Mouse (Mus musculus) erythroblast, embryonic 14.5 days (primary cell): ENCODE results near the gene Bex6. TPM values are rescaled to one million over a fixed set of nuclear protein-coding genes. Genes with fewer than 3 reads are reported as not detected.
A peak's percentile ranks its signal among the peaks of the same experiment; 100 is the strongest.

ENCODE experiments used
- H3K27me3 ChIP-seq: 2 replicates; pipeline ENCODE4 v1.6.1; 2012; ENCODE audit warnings: inconsistent platforms; ENCODE audit not compliant: control insufficient read depth
- H3K36me3 ChIP-seq: 2 replicates; pipeline ENCODE4 v1.6.1; 2012; ENCODE audit warnings: mild to moderate bottlenecking, inconsistent platforms; ENCODE audit not compliant: control insufficient read depth
- H3K4me1 ChIP-seq: 2 replicates; pipeline ENCODE4 v1.6.1; 2012; ENCODE audit warnings: inconsistent platforms; ENCODE audit not compliant: control insufficient read depth
- H3K4me3 ChIP-seq: replicated peaks from 2 replicates; pipeline ENCODE3; 2012; ENCODE audit warnings: moderate library complexity, mild to moderate bottlenecking, inconsistent platforms
- H3K9me3 ChIP-seq: 2 replicates; pipeline ENCODE4 v1.6.1; 2012; ENCODE audit warnings: low read length, inconsistent platforms, mixed read lengths; ENCODE audit not compliant: control insufficient read depth
- GATA1 ChIP-seq: IDR thresholded peaks from 2 replicates; pipeline ENCODE4 v1.6.1; 2012; ENCODE audit warnings: low read length, inconsistent platforms, mixed read lengths
- TAL1 ChIP-seq: IDR thresholded peaks from 3 replicates; pipeline ENCODE4 v1.6.1; 2012; ENCODE audit warnings: low read length, inconsistent platforms, mixed read lengths
- polyA plus RNA-seq: library from polyadenylated mRNA; stranded (reverse); fragments of >175 nt; gene quantifications from 2 replicates; pipeline ENCODE4 v1.2.3, GENCODE M21; 2012

Gene Bex6
- polyA plus RNA-seq, 1 experiment: not detected

DNA sequence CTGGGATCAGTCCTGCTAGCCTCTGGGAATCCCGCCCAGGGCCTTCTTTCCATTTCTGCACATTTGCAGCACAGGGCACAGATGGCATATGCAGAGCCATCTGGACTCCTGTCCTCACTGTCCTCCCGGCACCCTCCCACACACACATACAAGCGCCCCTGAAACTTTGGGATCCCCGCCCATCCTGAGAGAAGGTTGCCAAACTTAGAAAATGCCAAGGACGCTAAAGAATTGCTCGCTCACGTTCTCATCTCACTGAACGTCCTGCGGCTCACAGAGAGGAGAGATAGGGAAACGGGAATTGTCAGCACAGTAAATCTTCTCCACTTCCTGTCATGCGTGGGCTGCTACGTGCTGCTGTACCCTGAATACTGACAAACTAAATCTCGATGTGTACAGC, 25.2 kb upstream of the Bex6 start:
- H3K27me3 ChIP-seq: no peaks in the 10 kb centered on the region
- TF ChIP-seq GATA1: no peak
- no peak for TF ChIP-seq TAL1
- H3K36me3 ChIP-seq: no peaks in the 10 kb centered on the region; the same call in 1 of the 2 replicates
- no peak overlapping the region for H3K4me3 ChIP-seq
- H3K4me1 ChIP-seq: no peaks in the 10 kb centered on the region; the same call in 1 of the 2 replicates
- no peaks in the 10 kb centered on the region for H3K9me3 ChIP-seq

DNA sequence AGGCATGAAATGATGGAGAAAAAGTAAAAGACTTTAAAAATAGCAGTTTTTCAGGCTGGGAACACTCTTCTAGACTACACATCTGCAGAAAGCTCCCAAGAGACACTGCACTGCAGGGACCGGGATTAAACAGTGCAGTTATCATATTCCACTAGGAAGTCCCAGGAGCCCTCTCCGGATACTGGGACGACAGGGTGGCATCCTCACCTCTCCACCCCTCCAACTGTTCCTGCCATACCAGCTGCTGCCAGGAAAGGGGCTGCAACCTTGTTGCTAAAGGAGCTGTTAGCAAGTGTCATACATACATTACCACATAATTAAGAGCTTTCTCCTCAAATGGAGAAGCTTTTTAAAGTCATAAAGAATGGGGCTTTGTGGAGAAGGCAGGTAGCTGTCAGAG, 22.9 kb upstream of the Bex6 start:
- no peaks in the 10 kb centered on the region for H3K27me3 ChIP-seq
- H3K9me3 ChIP-seq: no peaks in the 10 kb centered on the region
- TF ChIP-seq TAL1: no peak
- no peak for TF ChIP-seq GATA1
- no peaks in the 10 kb centered on the region; the same call in 1 of the 2 replicates for H3K36me3 ChIP-seq
- H3K4me1 ChIP-seq: no peaks in the 10 kb centered on the region; the same call in 1 of the 2 replicates
- no peak overlapping the region for H3K4me3 ChIP-seq

DNA sequence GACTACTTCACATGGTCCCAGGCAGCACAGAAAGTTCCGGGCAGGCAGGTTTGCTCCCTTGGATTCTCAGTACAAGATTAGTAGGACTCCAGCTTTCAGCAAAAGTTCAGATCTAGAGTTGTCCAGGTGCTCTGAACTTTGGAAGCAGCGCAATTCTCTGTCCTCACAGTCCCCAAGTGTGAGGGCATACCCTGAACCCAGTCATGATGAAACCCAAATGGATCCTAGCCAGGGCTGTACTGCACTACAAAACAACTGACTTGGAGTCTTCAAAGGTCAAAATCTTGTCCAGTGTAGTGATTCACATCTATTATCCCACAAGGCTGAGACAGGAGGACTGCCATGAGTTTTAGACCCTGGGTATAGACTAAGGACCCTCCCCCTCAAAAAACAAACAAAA, 22.3 kb upstream of the Bex6 start:
- Histone ChIP-seq H3K9me3 (no peaks in the 10 kb centered on the region), H3K4me3 (no peak overlapping the region), H3K4me1 (no peaks in the 10 kb centered on the region; the same call in 1 of the 2 replicates), H3K36me3 (no peaks in the 10 kb centered on the region; the same call in 1 of the 2 replicates), H3K27me3 (no peaks in the 10 kb centered on the region)
- TF ChIP-seq GATA1: no peak
- no peak for TF ChIP-seq TAL1

DNA sequence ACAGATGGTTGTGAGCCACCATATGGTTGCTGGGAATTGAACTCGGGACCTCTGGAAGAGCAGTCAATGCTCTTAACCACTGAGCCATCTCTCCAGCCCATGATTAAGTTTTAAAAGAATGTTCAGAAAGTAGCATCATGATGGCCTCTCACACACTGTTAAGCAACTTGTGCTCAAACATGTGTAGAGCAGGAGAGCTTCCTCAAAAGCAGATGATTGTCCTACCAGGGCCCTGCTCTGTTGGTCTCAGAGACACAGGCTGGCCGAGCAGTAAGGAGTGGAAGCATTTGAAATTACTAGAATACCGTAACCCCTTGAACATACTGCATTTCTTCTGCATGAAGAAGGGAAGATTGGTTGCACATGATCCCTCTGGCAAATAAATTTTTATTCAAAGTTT, 20.7 kb upstream of the Bex6 start:
- peaks cover 14% of the 10 kb centered on the region for H3K4me1 ChIP-seq
- H3K36me3 ChIP-seq: no peaks in the 10 kb centered on the region; the same call in 1 of the 2 replicates
- H3K27me3 ChIP-seq: no peaks in the 10 kb centered on the region
- no peak overlapping the region for H3K4me3 ChIP-seq
- H3K9me3 ChIP-seq: no peaks in the 10 kb centered on the region
- TF ChIP-seq GATA1: no peak
- TF ChIP-seq TAL1: no peak

DNA sequence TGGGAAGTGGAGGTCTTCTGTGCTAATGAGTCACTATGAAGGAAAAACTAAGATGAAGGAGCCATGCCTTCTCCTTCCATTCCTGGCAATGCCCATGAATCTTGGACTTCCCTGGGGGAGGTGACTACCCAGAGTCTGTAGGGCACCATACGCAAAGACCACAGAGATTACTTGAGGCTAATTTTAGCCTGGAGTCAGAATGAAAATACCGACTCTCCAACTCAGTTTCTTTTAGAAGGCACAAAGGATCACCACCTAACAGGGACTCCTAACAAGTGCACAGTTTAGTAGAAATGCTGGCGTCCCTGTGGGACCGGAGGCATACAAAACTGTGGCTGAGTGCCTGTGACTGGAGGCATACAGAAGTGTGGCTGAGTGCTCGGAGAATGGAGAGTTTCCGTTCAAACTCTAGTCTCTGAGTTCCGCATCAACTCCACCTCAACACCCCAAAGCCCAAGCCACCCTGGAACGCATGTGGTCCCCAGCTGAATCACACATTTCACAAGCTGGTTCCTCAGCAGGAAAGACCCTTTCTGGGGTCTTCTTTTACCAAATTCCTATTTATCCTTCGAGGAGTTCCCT, 18.8 kb upstream of the Bex6 start:
- Histone ChIP-seq H3K36me3 (no peaks in the 10 kb centered on the region; the same call in 1 of the 2 replicates), H3K9me3 (no peaks in the 10 kb centered on the region), H3K4me3 (no peak overlapping the region), H3K27me3 (no peaks in the 10 kb centered on the region), H3K4me1 (peaks cover 32% of the 10 kb centered on the region)
- no peak for TF ChIP-seq TAL1
- TF ChIP-seq GATA1: no peak

DNA sequence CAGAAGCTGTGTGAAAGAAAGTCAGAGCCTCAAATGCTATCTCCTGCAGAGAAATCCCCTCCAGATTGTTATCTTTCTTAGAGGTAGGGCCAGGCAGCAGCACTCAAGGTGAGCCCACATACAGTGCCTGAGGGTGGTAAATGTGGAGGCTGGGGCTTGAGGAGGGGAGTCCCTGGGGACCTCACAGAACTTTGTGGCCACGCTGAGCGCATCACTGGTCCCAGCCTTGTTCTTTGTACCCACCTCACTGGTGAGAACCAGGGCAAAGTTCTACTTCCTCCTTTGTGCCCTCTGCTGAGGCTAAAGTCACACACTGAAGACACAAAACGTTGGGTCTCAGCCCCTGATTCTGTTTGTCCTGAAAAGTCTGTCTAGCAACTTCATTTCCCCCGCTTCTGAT, 16.2 kb upstream of the Bex6 start:
- H3K36me3 ChIP-seq: no peaks in the 10 kb centered on the region
- no peak overlapping the region for H3K4me3 ChIP-seq
- H3K4me1 ChIP-seq: peaks cover 36% of the 10 kb centered on the region
- H3K27me3 ChIP-seq: no peaks in the 10 kb centered on the region
- no peak for TF ChIP-seq GATA1
- no peak for TF ChIP-seq TAL1
- H3K9me3 ChIP-seq: no peaks in the 10 kb centered on the region

DNA sequence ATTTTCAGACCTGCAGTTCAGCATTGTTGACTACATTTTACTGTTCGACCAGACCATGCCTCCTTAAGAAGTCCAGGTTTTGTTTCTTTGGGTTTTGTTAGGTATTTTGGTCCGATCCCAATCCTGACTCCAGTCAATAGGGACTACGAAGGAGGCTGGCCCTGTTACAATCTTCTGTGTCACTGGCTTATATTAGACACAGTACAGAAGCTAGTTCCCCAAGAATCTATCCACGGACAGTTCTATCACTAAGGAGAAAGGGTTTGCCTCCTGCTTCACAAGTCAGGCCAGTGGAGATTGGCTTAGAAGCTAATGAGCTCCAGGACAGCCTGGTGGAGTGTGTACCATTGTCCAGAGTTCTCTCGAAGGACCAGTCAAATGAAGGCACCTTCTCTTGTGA, 15.7 kb upstream of the Bex6 start:
- H3K4me3 ChIP-seq: peak overlapping the region; percentile 69
- TF ChIP-seq GATA1 (no peak), TAL1 (no peak)
- H3K9me3 ChIP-seq: no peaks in the 10 kb centered on the region
- no peaks in the 10 kb centered on the region for H3K27me3 ChIP-seq
- peaks cover 36% of the 10 kb centered on the region for H3K4me1 ChIP-seq
- H3K36me3 ChIP-seq: no peaks in the 10 kb centered on the region

DNA sequence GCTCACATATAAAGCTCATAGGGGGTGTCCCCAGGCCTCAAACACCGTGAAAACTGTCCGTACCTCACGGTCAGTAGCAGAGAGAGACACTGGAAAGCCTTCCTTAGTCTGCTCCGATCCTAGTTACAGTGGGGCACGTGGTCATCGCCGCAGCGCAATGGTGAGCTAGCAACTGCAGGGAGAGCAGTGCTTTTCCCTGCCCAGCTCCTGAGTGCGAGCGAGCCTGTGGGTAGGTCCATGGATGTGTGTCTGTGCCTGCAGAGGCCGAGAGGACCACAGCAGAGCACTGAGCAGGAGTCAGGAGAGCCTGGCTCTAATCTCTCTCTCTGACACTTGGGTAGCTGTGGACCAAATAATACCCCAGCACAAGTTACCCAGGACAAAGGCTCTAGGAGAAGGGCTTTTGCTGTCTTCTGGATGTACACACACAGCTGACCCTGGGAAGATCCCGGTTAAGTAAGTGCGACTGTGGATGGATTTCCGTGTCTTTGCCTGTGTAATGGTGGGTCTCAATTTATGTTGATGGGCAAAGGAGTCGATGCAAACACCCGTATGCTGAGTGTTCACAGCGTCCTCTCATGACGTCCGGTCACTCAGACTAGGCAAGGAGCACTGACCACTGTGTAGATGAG, 15.1 kb upstream of the Bex6 start:
- peaks cover 36% of the 10 kb centered on the region for H3K4me1 ChIP-seq
- TF ChIP-seq TAL1: no peak
- no peak for TF ChIP-seq GATA1
- no peaks in the 10 kb centered on the region for H3K9me3 ChIP-seq
- no peaks in the 10 kb centered on the region for H3K27me3 ChIP-seq
- peak overlapping the region; percentile 69 for H3K4me3 ChIP-seq
- H3K36me3 ChIP-seq: no peaks in the 10 kb centered on the region

DNA sequence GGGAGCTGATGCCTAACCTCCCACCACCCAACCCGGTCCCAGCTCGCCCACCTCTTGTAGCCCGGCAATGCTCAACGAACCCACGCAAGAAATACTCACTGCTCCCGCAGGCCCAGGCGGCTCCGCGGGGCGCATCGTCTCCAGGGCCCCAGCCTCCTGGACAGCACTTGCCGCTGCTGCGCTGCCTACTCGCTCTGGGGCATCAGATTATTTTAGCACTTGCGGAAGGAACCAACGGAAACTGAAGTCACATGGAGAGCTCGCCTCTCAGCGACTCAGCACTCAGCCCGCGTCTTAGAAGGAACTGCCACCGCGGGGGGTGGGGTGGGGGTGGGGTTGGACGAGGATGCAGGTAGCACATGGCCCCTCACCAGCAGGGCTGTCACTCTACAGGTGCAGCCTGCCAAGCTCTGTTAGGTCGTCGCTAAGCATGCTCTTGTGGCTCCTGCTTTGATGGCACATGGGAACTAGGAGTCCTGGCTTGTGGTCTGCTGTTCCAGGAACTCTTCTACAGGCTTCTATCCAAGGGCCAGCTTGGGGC, 14.3 kb upstream of the Bex6 start, which contains the start of gene Nrros:
TSS of gene Nrros (minus strand) at position 314 of the 541 bp plus-strand sequence.
- Histone ChIP-seq H3K36me3 (no peaks in the 10 kb centered on the region), H3K9me3 (no peaks in the 10 kb centered on the region), H3K4me1 (peaks cover 36% of the 10 kb centered on the region), H3K4me3 (peak within 1 kb of the TSS; percentile 69), H3K27me3 (no peaks in the 10 kb centered on the region)
- TF ChIP-seq GATA1: peak; percentile 44
- no peak for TF ChIP-seq TAL1
